Mouse (Mus musculus): ENCODE data around the gene Jup. TPM values are rescaled to one million over a fixed set of nuclear protein-coding genes. Genes with fewer than 3 reads are reported as not detected.

Gene Jup
- polyA plus RNA-seq (2012; ENCODE audit: insufficient read depth, low replicate concordance): 6.4 and 9.4 TPM in 2 replicates

DNA sequence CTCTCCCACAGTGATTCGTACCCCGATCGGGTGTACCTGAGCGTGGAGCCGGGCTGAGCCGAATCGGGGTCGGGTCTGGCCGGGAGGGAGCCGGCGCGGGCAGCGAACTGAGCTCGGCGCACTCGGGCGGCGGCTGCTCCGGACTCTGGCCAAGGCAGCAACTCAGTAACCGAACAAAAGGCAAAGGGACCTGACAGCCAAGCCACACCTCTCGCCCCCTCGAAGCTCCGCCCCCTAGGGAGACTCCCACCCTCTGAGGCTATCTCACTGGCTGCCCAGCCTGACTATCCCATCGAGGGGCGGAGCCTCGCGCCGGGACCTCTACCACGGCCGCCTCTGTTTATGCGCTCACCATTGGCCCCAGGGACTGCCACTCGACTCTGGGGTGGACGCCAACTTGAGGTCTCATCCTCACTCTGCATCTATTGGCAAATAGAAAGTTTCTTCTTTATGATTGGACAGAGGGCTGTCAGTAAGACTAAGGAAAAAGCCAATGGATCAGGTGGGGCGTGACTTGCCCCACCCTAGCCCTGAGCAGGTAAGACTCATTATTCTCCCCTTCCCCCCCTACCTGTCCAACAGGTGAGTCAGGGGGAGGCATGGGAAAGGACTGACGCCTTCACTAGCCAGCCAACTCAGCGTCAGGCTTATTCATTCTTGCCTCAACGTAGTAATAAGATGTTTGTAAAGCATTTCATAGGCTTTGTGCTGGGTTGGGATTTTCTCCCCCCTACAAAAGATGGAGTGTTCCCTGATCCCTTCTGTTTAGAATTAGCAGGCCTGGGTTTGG, at the start of gene Jup:
Jup (minus strand) TSS at position 164 of the 790 bp plus-strand sequence.
- Histone ChIP-seq H3K9me3 (no peaks in the 10 kb centered on the region), H3K27me3 (replicated peaks) (peaks cover 47% of the 10 kb centered on the region), H3K4me3 (replicated peaks) (peak within 1 kb of the TSS; percentile 93), H3K36me3 (replicated peaks; ENCODE audit: low read length) (no peaks in the 10 kb centered on the region), H3K4me1 (peaks cover 87% of the 10 kb centered on the region)
- TF ChIP-seq FLI1 (IDR thresholded peaks at IDR 0.05; ENCODE audit: low read length) (no peak), GATA1 (IDR thresholded peaks at IDR 0.05; ENCODE audit: borderline replicate concordance, low read length) (no peak)

DNA sequence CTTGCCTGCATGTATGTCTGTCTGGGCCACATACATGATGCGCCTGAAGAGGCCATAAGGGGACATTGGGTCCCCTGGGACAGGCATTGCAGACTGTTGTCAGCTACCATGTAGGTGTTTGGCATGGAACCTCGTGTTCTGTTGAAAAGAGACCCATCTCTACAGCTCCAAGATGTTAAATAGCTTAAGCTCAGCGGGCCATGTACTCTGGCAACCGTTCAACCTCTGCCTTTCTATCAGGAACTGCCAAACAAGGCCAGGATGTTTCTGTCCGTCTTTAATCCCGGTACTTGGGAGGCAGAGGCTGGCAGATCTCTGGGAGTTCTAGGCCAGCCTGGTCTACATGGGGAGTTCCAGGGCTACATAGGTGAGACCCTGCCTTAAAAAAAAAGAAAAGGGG, 45.1 kb upstream of the Jup start:
- no peak for TF ChIP-seq FLI1 (IDR thresholded peaks at IDR 0.05; ENCODE audit: low read length)
- no peak for TF ChIP-seq GATA1 (IDR thresholded peaks at IDR 0.05; ENCODE audit: borderline replicate concordance, low read length)

DNA sequence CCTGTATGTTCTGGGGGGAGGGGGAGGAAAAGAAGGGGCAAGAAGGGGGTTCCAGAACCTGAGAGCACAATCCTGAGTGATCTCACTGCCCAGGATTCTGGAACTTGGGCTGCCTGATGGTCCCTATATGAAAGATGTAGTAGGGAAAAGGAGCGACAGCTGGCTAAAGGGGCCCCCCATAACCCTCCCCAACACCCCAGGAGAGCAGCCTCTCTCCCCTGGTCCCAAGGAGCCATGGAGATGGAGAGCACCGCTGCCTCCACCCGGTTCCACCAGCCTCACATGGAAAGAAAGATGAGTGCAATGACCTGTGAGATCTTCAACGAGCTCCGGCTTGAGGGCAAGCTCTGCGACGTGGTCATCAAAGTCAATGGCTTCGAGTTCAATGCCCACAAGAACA, 44.2 kb upstream of the Jup start, which contains the start of the genes Nt5c3b and Klhl10:
Nt5c3b (minus strand) TSS at position 12 of the 400 bp plus-strand sequence.
Klhl10 (plus strand) TSS at position 121 of the 400 bp plus-strand sequence.
- peaks cover 9% of the 10 kb centered on the region for H3K36me3 ChIP-seq (replicated peaks; ENCODE audit: low read length)
- H3K27me3 ChIP-seq (replicated peaks): peaks cover 2% of the 10 kb centered on the region
- H3K4me1 ChIP-seq: peaks cover 29% of the 10 kb centered on the region
- H3K9me3 ChIP-seq: no peaks in the 10 kb centered on the region
- TF ChIP-seq FLI1 (IDR thresholded peaks at IDR 0.05; ENCODE audit: low read length) (no peak), GATA1 (IDR thresholded peaks at IDR 0.05; ENCODE audit: borderline replicate concordance, low read length) (no peak)
- H3K4me3 ChIP-seq (replicated peaks): peak within 1 kb of the TSS; percentile 96

More for the DNA sequence above, 45.1 kb upstream of the Jup start:
- Histone ChIP-seq H3K4me3 (replicated peaks) (no peak overlapping the region), H3K27me3 (replicated peaks) (peaks cover 4% of the 10 kb centered on the region), H3K36me3 (replicated peaks; ENCODE audit: low read length) (peaks cover 3% of the 10 kb centered on the region), H3K4me1 (peaks cover 29% of the 10 kb centered on the region), H3K9me3 (no peaks in the 10 kb centered on the region)

DNA sequence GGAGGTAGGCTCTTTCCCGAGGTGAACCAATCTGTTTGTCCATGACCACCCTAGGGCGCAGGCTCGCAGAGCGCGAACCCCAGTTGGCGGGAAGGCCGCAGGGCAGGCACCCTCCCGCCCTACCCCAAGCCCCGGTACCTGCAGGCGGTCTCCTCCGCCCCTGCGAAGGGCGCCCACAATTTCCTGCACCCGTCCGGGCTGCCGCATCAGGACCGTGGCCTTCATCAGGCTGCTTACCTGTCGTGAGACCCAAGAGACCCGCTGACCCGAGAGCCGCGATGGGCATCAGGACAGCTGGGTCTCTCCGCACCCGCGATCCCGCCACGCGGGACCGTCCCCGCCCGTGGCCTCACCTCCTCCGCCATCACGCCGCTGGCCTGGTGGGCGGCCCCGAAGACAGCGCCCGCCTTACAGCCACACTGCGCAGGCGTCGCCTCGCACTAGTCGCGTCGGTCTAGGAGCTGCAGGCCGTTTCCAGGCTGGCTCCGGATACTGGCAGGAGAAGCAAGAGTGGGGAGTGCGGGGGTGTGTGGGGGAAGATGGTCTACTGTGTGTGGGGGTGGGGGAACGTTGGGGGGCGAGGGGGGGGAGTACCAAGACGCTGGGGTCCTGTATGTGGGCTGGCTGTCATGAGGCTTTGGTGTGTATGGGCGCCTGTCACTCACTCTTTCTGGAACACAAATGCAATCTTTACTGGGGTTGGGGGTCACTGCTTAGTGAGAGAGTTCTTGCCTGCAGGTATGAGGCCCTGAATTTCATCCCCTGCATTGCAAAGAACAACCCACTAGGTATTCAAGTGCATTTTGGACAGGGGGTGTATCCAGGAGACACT, 43.3 kb upstream of the Jup start:
- Histone ChIP-seq H3K27me3 (replicated peaks) (peaks cover under 1% of the 10 kb centered on the region), H3K4me3 (replicated peaks) (peak overlapping the region; percentile 96), H3K36me3 (replicated peaks; ENCODE audit: low read length) (peaks cover 18% of the 10 kb centered on the region), H3K9me3 (no peaks in the 10 kb centered on the region), H3K4me1 (peaks cover 27% of the 10 kb centered on the region)
- no peak for TF ChIP-seq FLI1 (IDR thresholded peaks at IDR 0.05; ENCODE audit: low read length)
- no peak for TF ChIP-seq GATA1 (IDR thresholded peaks at IDR 0.05; ENCODE audit: borderline replicate concordance, low read length)

DNA sequence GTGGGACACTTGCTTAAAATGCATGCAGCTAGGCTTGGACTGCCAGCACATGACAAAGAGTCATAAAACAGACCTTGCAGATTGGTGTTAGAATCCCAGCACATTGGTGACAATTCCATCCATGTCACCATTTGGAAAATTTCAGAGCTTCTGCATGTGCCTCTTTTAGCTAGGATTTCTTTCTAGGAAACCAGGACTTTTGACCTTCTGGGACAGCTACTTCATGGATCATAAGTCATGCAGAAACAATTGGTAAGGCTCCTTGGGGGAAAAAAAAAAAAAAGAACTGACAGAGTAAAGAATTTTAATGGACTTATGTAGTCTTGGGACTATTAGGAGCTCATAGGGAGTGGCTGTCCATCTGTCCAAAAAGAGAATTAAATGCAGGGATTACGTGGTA, 40.3 kb upstream of the Jup start:
- H3K9me3 ChIP-seq: no peaks in the 10 kb centered on the region
- no peak for TF ChIP-seq FLI1 (IDR thresholded peaks at IDR 0.05; ENCODE audit: low read length)
- TF ChIP-seq GATA1 (IDR thresholded peaks at IDR 0.05; ENCODE audit: borderline replicate concordance, low read length): no peak
- peaks cover 29% of the 10 kb centered on the region for H3K4me1 ChIP-seq
- H3K4me3 ChIP-seq (replicated peaks): no peak overlapping the region
- no peaks in the 10 kb centered on the region for H3K27me3 ChIP-seq (replicated peaks)
- H3K36me3 ChIP-seq (replicated peaks; ENCODE audit: low read length): peaks cover 35% of the 10 kb centered on the region

DNA sequence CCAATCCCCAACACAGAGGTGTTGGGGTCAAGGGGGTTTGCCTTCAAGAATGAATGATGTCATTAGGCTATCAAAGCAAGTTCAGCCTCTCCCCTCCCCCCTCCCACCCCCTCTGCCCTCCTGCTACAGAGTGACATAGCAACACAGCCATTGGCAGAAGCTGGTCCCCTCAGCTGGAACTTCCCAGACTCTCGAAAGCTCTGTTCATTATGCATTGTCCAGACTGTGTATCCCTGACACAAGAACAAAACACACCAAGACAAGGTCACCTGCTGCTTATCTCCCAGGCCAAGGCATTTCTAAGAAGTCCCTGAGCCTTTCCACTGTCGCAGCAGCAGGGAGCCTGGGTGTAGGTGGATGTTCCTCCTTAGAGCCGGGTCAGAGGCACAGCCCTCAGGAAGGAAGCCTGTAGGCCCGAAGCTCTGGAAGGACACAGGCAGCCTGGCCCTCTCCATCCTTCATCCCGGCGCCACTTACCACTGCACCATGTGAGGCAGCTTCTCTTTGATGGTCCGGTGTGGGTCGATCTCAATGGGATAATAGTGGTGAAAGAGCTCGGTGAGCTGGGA, 38.2 kb upstream of the Jup start:
- H3K36me3 ChIP-seq (replicated peaks; ENCODE audit: low read length): peaks cover 44% of the 10 kb centered on the region
- peaks cover 24% of the 10 kb centered on the region for H3K4me1 ChIP-seq
- H3K4me3 ChIP-seq (replicated peaks): no peak overlapping the region
- TF ChIP-seq FLI1 (IDR thresholded peaks at IDR 0.05; ENCODE audit: low read length): no peak
- no peak for TF ChIP-seq GATA1 (IDR thresholded peaks at IDR 0.05; ENCODE audit: borderline replicate concordance, low read length)
- H3K27me3 ChIP-seq (replicated peaks): no peaks in the 10 kb centered on the region
- H3K9me3 ChIP-seq: no peaks in the 10 kb centered on the region

DNA sequence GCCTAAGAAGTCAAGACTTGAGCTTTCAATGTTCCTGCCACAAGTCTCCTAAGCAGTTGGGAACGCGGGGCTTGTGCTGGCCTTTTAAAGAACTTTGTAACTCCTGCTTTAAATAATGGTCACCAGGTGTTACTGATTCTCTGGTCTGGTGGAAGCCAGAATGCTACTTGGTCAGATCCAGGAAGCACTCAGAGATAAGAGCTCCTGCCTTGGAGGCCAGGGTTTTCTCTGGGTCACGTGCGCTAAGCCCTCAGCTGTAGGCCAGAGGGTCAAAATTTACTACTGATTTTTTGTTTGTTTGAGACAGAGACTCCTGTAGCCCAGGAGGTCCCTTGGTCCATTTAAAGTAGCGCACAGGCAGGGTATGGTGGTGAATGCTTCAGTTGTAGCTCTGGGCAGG, 34.4 kb upstream of the Jup start:
- H3K27me3 ChIP-seq (replicated peaks): no peaks in the 10 kb centered on the region
- H3K4me3 ChIP-seq (replicated peaks): no peak overlapping the region
- TF ChIP-seq GATA1 (IDR thresholded peaks at IDR 0.05; ENCODE audit: borderline replicate concordance, low read length) (no peak), FLI1 (IDR thresholded peaks at IDR 0.05; ENCODE audit: low read length) (no peak)
- no peaks in the 10 kb centered on the region for H3K9me3 ChIP-seq
- H3K4me1 ChIP-seq: peaks cover 12% of the 10 kb centered on the region
- H3K36me3 ChIP-seq (replicated peaks; ENCODE audit: low read length): peaks cover 52% of the 10 kb centered on the region

DNA sequence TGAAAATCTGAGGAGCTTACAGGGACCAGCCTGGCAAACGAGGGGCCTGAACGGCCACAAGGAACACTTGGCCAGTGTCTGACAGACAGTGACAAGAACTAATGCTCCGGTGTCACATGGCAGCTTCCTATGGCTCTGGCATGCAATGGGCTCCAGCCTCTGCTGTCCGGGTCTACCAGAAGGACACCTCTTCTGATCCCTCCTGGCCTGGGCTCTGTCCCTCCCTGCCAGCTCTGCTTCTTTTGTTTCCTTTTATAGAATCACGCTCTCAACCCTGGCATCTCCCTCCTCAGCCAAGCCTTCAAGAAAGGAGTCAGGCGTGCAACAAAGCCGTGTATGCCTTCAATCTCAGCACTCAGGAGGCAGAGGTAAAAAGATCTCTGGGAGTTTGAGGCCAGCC, 32.5 kb upstream of the Jup start:
- H3K9me3 ChIP-seq: no peaks in the 10 kb centered on the region
- H3K36me3 ChIP-seq (replicated peaks; ENCODE audit: low read length): peaks cover 33% of the 10 kb centered on the region
- no peaks in the 10 kb centered on the region for H3K27me3 ChIP-seq (replicated peaks)
- peaks cover 23% of the 10 kb centered on the region for H3K4me1 ChIP-seq
- no peak overlapping the region for H3K4me3 ChIP-seq (replicated peaks)
- TF ChIP-seq FLI1 (IDR thresholded peaks at IDR 0.05; ENCODE audit: low read length): no peak
- no peak for TF ChIP-seq GATA1 (IDR thresholded peaks at IDR 0.05; ENCODE audit: borderline replicate concordance, low read length)

DNA sequence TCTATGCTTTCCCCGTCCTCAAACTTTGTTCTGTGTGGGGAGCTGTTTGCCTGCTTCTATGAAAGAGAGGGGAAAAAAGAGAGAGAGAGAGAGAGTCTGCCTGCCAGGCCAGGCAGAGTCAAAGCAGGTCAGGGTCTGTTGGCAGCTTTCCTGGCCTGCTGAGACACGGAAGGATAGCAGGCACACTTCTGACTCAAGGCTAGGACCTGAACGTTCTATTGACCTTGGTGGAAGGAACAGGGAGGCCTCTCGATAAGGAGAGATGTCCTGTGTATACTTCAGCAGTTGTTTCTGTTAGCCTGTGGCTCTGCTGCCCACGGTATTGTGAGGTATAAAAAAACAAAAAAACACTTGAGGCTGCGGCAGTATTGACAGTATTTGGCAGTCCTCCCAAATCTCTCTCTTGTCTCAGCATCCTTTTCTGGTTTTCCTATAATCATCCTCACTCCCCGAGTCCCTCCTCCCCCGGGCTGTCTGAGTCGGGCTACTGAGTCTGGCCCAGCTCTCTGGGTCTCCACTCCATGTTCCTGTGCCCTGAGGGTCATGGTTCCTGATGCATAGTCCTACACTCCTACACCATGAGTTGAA, 31.1 kb upstream of the Jup start:
- Histone ChIP-seq H3K27me3 (replicated peaks) (peaks cover 8% of the 10 kb centered on the region), H3K4me1 (peaks cover 23% of the 10 kb centered on the region), H3K36me3 (replicated peaks; ENCODE audit: low read length) (peaks cover 29% of the 10 kb centered on the region), H3K9me3 (no peaks in the 10 kb centered on the region), H3K4me3 (replicated peaks) (no peak overlapping the region)
- TF ChIP-seq FLI1 (IDR thresholded peaks at IDR 0.05; ENCODE audit: low read length) (no peak), GATA1 (IDR thresholded peaks at IDR 0.05; ENCODE audit: borderline replicate concordance, low read length) (no peak)
